Mouse (Mus musculus): ENCODE results near the gene Etnk1.
A peak's percentile ranks its signal among the peaks of the same experiment; 100 is the strongest.
"Not testable (repeated sequence)": the region's sequence is repeated elsewhere in the genome, so short reads cannot be mapped to it uniquely, and the experiment has no call there.

The Etnk1 gene

DNA sequence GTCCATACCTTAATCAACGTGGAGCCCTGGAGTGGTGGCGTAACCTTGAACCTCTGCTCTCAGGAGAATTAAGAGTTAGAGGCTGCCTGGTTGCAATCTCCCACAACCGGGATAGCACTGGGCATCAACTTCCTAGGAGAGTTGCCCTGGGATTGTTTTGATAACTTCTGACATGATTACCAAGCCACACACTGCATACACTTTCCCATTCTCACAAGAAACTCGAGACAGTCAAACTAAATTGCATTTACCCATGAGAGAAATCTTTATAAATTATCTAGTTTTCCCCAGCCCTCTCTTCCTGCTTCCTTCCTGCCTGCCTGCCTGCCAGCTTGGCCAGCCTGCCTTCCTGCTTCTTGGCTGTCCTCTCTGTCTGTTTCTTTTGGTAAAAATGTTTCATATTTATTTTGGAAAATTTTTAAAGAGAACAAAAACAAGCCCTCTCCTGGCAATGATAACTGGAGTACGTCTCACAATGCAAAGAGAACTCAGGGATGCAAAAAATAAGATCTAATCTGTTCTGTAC is 17.2 kb upstream of the Etnk1 start:
- no peak for DNase-seq (ENCODE audit: low spot score in 2 of 2)

DNA sequence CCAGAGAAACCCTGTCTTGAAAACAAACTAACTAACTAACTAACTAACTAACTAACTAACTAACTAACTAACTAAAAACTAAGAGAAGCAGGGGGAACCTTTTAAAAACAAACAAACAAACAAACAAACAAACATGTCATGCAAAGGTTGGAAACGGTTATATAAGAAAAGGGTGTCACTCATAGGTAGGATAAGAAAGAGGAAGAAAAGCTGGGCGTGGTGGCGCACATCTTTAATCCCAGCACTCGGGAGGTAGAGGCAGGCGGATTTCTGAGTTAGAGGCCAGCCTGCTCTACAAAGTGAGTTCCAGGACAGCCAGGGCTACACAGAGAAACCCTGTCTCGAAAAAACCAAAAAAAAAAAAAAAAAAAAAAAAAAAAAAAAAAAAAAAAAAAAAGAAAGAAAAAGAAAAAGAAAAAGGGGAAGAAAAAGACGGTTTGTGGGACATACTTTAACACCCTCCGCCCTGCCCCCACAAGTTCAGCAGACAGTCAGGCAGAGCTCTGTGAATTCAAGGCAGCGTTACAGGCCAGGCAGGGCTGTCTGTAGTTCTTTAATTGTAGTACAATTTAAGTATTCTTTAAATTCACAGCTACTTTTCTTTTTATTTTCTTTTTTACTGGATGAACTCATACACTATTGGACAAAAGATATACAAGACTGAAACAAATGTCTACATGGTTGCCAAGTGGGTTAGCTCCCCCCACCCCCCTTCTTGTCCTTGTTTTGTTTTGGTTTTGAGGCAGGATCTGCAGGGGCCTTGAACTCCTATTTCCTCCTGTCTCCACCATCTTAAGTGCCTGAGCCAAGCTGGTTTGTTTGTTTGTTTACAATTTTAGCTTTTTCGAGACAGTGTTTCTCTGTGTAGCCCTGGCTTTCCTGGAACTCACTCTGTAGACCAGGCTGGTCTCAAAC is 15.7 kb upstream of the Etnk1 start:
- not testable (repeated sequence) for DNase-seq (ENCODE audit: low spot score in 2 of 2)

DNA sequence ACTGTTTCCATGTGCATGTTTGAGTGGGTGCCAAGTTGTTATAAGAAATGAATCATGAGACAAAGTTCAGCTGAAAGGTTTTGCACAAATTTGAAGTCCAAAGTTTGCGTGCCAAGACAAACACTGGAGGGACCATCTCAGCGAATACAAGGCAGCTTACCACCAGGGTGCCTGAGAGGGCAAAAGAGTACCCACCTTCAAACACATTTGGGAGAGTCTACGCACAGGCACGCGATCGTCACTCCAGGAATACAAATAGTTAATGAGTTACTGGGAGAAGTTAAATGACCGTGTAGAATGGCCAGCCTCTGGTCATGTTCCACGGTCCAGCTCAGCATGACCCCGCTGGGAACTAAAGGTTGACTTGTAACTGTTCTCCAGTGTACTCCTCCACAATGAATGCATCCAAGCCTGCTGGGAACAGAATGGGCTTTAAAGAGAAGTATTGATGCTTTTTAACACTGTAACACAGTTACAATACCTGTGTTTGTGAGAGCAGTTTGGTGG is 14.6 kb upstream of the Etnk1 start:
- DNase-seq (ENCODE audit: low spot score in 2 of 2) = no peak

DNA sequence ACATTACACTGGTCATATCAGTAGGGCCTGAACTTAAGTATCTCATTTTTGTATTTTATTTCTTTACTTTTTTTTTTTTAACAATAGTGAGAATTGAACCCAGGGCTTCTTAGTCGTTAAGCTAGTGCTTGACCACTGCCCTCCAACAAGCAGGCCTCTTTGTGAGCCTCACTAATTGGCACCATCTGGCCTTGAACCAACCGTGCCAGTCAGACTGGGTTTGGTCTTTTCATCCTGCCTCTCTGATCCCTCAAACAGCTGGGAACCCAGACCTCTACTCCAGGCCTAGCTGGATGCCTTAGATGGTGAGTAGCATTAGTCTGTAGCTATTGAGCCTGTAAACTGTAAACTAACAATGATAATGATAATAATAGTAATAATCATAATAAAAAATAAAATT is 13.9 kb upstream of the Etnk1 start:
- DNase-seq (ENCODE audit: low spot score in 2 of 2) = no peak

- DNase-seq (ENCODE audit: low spot score in 2 of 2) = no peak
These were observed 13.1 kb upstream of the Etnk1 start for GRCm38 (mm10) chr6:143153751-143154494.

- no peak for DNase-seq (ENCODE audit: low spot score in 2 of 2)
These were observed 12.1 kb upstream of the Etnk1 start for GRCm38 (mm10) chr6:143154885-143155284.

DNA sequence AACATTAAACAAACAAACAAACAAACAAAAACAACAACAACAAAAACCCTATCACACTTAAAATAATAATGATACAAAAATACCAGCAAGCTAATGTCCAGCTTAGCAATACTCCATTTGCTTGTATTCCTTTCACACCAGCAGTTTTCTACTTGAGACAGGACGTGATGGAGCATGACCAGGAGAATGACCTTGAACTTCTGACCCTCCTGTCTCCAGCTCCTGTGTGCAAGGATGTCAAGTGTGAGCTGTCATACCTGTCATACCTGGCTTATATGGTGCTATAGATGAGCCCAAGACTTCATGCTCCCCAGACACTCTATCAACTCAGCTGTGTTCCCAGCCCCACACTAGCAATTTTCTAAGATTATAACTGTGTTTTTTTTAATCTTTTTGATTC is 11.0 kb upstream of the Etnk1 start:
- DNase-seq (ENCODE audit: low spot score in 2 of 2) = no peak

- no peak for DNase-seq (ENCODE audit: low spot score in 2 of 2)
These were observed 10.3 kb upstream of the Etnk1 start for GRCm38 (mm10) chr6:143156684-143157083.

- no peak for DNase-seq (ENCODE audit: low spot score in 2 of 2)
These were observed 9.6 kb upstream of the Etnk1 start for GRCm38 (mm10) chr6:143157401-143157800.

- DNase-seq (ENCODE audit: low spot score in 2 of 2) = no peak
These were observed 6.3 kb upstream of the Etnk1 start for GRCm38 (mm10) chr6:143160572-143161231.

- no peak for DNase-seq (ENCODE audit: low spot score in 2 of 2)
These were observed 4.7 kb upstream of the Etnk1 start for GRCm38 (mm10) chr6:143162161-143162877.

DNA sequence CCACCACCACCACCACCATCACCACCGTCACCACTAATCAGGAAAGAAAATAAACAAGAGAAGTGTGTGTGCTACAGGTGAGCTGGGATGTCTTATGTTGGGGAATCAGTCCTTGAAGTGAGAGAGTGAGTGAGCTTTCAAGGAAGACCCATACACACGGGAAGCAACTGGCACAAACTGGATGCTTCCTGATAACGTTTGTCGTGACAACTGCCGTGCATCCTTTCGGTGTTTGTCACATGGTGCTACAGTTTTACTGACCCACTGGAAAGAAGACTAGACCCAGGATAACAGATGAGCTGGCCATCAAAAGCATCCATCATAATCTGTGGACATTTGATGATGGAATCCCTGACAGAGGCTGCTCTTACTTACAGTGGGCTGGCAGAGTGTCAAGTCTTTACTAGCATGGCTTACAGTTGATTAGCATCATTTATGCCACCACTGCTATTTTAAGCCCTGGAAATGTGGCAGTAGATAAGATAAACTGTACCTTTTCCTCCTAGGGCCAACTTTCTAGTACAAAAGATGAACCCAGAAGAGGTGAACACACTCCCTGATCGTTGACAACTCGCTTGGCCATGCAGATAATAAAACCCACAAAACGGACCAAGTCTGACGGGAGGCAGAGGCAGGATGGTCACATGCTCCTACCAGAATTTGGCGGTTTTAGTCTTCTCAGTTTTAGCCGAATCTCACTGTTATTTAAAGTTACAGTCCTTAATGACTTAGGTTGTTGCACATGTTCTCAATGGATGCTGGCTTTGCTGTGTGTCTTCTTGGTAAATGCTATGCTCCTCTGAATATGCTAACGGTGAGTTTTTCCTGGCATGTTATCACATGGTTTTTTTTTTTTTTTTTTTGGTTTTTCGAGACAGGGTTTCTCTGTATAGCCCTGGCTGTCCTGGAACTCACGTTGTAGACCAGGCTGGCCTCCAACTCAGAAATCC is 2.8 kb upstream of the Etnk1 start:
- DNase-seq (ENCODE audit: low spot score in 2 of 2) = no peak

DNA sequence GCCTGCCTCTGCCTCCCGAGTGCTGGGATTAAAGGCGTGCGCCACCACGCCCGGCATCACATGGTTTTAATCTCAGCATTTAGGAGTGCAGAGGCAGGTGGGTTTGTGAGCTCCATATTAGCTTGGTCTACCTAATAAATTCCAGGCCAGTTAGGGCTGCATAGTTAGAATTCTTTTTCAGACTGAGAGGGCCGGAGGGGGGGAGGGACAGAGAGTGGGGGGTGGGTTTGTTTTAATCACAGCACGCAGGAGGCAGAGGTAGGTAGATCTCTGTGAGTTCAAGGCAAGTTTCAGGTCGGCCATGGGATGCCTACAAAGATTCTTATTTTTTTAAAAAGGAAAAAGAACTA is 2.1 kb upstream of the Etnk1 start:
- no peak for DNase-seq (ENCODE audit: low spot score in 2 of 2)

DNA sequence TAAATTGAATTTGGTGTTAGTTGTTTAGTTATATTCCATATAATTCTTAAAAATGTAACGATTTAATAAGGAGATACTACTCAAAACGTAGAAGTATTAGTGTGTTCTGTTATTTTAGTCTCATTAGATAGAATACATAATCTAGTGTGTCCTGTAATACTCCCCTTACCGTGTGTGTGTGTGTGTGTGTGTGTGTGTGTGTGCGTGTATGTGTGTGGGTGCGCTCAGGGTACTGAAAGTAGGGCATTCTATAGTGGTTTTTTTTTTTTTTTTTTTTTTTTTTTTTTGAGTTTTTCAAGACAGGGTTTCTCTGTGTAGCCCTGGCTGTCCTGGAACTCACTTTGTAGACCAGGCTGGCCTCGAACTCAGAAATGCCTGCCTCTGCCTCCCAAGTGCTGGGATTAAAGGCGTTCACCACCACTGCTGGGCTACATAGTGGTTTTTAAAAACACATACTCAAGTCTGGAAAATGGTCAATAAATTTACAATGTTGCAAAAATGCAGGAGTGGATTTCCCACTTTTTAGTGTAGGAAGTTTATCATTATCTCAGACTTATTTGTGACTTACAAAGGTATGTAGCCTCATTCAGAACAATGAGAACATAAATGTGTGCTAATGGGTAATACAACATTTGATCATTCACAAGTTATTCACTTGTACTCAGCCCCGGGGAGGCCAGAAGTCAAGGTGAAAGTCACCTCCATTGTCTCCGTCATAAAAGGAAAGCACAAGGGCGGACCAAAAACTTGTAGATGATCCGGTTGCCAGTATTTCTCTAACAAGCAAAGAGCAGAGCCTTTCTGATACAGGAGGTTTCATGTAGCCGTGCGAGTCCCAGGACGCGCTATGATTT is 1.4 kb upstream of the Etnk1 start:
- no peak for DNase-seq (ENCODE audit: low spot score in 2 of 2)

DNA sequence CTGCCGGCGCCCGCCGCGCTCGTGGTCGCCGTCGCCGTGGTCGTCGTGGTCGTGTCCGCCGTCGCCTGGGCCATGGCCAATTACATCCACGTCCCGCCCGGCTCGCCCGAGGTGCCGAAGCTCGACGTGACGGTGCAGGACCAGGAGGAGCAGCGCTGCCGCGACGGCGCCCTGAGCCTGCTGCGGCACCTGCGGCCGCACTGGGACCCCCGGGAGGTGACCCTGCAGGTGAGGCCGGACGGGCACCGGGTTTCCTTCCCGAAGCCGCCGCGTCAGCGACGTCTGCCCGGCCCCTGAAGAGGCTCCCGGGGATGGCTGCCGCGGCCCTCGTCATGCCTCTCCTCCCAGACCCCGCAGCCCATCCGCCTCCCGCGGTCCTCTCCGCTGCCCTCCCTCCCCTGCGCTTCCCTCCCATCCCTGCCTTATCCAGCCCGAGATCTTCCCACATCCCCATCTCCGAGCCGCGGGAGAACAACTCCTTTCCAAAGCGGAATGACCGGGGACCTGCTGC is 443 bp downstream of the Etnk1 start:
- peak in 1 of 2 experiments; percentile 24 for DNase-seq (ENCODE audit: low spot score in 2 of 2)

- no peak for DNase-seq (ENCODE audit: low spot score in 2 of 2)
These were observed 1.1 kb downstream of the Etnk1 start for GRCm38 (mm10) chr6:143167981-143168674.

DNA sequence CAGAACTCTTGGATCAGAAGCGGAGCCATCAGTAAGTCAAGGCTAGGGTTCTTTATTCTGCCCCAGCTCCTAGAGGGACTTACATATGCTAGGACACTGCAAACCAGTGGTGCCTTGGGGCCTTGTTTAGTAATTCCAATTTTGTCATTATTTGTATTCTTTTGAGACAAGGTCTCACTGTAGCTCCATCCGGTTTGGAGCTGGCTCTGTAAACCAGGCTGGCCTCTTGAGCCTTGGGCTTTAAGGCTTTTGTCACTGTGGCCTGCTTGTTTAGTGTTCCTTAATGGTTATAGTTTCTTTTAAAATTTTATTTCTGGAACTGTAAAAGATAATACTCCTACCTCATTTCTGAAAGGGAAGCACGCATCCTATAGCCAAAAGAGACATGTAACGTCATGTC is 2.4 kb downstream of the Etnk1 start:
- no peak for DNase-seq (ENCODE audit: low spot score in 2 of 2)

GRCm38 (mm10) chr6:143170166-143170960 is 3.3 kb downstream of the Etnk1 start:
- DNase-seq (ENCODE audit: low spot score in 2 of 2) = no peak
